Mouse (Mus musculus) hindbrain, embryonic 11.5 days (tissue): Measurements from ENCODE around the gene Kdm1a. TPM values are rescaled to one million over a fixed set of nuclear protein-coding genes. Genes with fewer than 3 reads are reported as not detected.

ENCODE experiments used
- ATAC-seq: fragments of 200-750 bp; cut with Nextera tagmentation; 2 replicates; pipeline ENCODE4 v1.8.0; 2017; ENCODE audit warnings: mild to moderate bottlenecking, moderate TSS enrichment, moderate library complexity; ENCODE audit not compliant: low FRiP score
- DNase-seq: peaks from one replicate; pipeline ENCODE4 v3.0.0-alpha.2; 2015; ENCODE audit warnings: low spot score
- H3K27ac ChIP-seq: fragments of 300-500 bp; sonication (generic); 2 replicates; pipeline ENCODE4 v1.5.1; 2014; ENCODE audit warnings: mild to moderate bottlenecking, low read depth, low read length
- H3K27me3 ChIP-seq: fragments of 300-500 bp; sonication (generic); 2 replicates; pipeline ENCODE4 v1.6.1; 2014; ENCODE audit warnings: mild to moderate bottlenecking, low read length, moderate library complexity, mixed read lengths; ENCODE audit not compliant: control insufficient read depth, insufficient read depth
- H3K36me3 ChIP-seq: fragments of 300-500 bp; sonication (generic); 2 replicates; pipeline ENCODE4 v1.6.1; 2014; ENCODE audit warnings: mild to moderate bottlenecking, low read length, moderate library complexity, mixed read lengths; ENCODE audit not compliant: control insufficient read depth, insufficient read depth
- H3K4me1 ChIP-seq: fragments of 300-500 bp; sonication (generic); replicated peaks from 2 replicates; pipeline ENCODE4 v1.6.1; 2014; ENCODE audit warnings: low read length, mixed read lengths; ENCODE audit not compliant: control insufficient read depth, insufficient read depth
- H3K4me2 ChIP-seq: fragments of 300-500 bp; sonication (generic); replicated peaks from 2 replicates; pipeline ENCODE4 v1.6.1; 2014; ENCODE audit warnings: mild to moderate bottlenecking, low read depth, low read length
- H3K4me3 ChIP-seq: fragments of 300-500 bp; sonication (generic); 2 replicates; pipeline ENCODE4 v1.5.1; 2014; ENCODE audit warnings: low read depth, low read length
- H3K9ac ChIP-seq: fragments of 300-500 bp; sonication (generic); 2 replicates; pipeline ENCODE4 v1.6.1; 2014; ENCODE audit warnings: low read depth, low read length
- H3K9me3 ChIP-seq: fragments of 300-500 bp; sonication (generic); 2 replicates; pipeline ENCODE4 v1.6.1; 2016; ENCODE audit warnings: low read length; ENCODE audit not compliant: control insufficient read depth
- WGBS: fragments of 180-500 bp; shearing (Covaris S2); extraction: QIAGEN DNeasy Blood & Tissue Kit; methylation state at CpG from one replicate; pipeline ENCODE4 v1.1.7; 2014; 5-methylcytosine and 5-hydroxymethylcytosine counted together
- polyA plus RNA-seq: library from polyadenylated mRNA; unstranded; fragments of >200 nt; fragmentation: Nextera tagmentation; extraction: Ambion mirVana; gene quantifications from 2 replicates; pipeline ENCODE4 v1.2.1, GENCODE M21; 2014

The Kdm1a gene
- polyA plus RNA-seq, 1 experiment from 2014 or later, result 91.7 TPM

DNA sequence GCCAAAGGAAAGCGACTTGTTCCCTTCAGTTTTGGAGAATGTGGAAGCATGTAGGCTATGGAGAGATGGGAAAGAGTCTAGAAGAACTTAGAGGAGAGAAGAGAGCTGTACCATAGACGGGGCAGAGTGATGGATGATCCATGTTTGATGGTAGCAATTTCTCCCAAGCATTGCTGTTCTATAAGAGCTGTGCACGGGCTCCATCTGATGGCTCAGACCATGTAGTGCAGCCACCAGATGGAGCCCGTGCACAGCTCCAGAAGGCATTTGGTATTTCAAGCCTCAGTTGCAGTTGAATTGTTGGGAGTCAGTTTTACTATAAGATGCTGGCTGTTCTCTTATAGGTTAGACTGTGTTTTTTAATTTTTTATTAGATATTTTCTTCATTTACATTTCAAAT lies 76.1 kb downstream of the Kdm1a start:
- Histone ChIP-seq H3K4me3 (no peak overlapping the region), H3K36me3 (no peaks in the 10 kb centered on the region), H3K4me2 (no peak overlapping the region), H3K27me3 (no peaks in the 10 kb centered on the region), H3K9ac (no peak overlapping the region), H3K27ac (no peak overlapping the region), H3K9me3 (no peaks in the 10 kb centered on the region), H3K4me1 (no peaks in the 10 kb centered on the region)
- 27% methylated on average over 4 of the region's 4 CpGs for WGBS
- DNase-seq (peak; percentile 76), ATAC-seq (no peak)

- ATAC-seq (no peak), DNase-seq (no peak)
- H3K4me2 ChIP-seq, result no peak overlapping the region
- WGBS, result 96% methylated on average over 2 of the region's 2 CpGs
- H3K36me3 ChIP-seq, result no peaks in the 10 kb centered on the region
- no peak overlapping the region for H3K9ac ChIP-seq
- H3K9me3 ChIP-seq, result no peaks in the 10 kb centered on the region
- H3K4me3 ChIP-seq, result no peak overlapping the region
- no peaks in the 10 kb centered on the region for H3K27me3 ChIP-seq
- no peaks in the 10 kb centered on the region for H3K4me1 ChIP-seq
- H3K27ac ChIP-seq, result no peak overlapping the region
These were observed 78.2 kb downstream of the Kdm1a start for GRCm38 (mm10) chr4:136524309-136524708.

GRCm38 (mm10) chr4:136521898-136522297 lies 80.6 kb downstream of the Kdm1a start:
- H3K4me1 ChIP-seq, result no peaks in the 10 kb centered on the region
- no peak overlapping the region for H3K4me2 ChIP-seq
- H3K4me3 ChIP-seq, result no peak overlapping the region
- no peaks in the 10 kb centered on the region for H3K27me3 ChIP-seq
- no peaks in the 10 kb centered on the region for H3K36me3 ChIP-seq
- H3K9ac ChIP-seq, result no peak overlapping the region
- 82% methylated on average over 5 of the region's 5 CpGs for WGBS
- no peaks in the 10 kb centered on the region for H3K9me3 ChIP-seq
- no peak for DNase-seq
- ATAC-seq, result no peak
- H3K27ac ChIP-seq, result no peak overlapping the region

DNA sequence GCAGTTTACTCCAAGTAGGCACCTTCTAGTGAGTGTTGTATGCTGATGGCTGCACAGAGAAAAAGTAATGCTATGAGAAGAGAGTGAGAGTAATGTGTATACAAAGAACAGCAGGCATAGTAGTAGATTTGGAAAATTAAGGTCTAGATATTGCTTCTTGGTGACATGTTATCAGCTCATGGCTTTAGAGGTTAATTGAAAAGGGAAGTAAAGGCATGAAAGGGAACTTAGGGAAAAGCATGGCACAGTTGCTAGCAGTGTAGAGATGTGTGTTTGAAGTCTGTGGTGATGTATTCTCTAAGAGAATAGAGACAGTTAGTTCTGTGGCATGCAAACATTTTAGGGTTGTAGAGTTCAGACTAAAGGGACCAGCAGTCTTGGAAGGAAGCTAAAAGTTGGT lies 82.7 kb downstream of the Kdm1a start:
- DNase-seq, result no peak
- no peak for ATAC-seq

GRCm38 (mm10) chr4:136518576-136518975 lies 83.9 kb downstream of the Kdm1a start:
- H3K27ac ChIP-seq, result no peak overlapping the region
- WGBS, result 96% methylated on average over 2 of the region's 2 CpGs

More for the DNA sequence above, 82.7 kb downstream of the Kdm1a start:
- Histone ChIP-seq H3K9ac (no peak overlapping the region), H3K9me3 (no peaks in the 10 kb centered on the region), H3K4me2 (no peak overlapping the region), H3K27ac (no peak overlapping the region), H3K4me3 (no peak overlapping the region), H3K36me3 (no peaks in the 10 kb centered on the region), H3K27me3 (no peaks in the 10 kb centered on the region), H3K4me1 (no peaks in the 10 kb centered on the region)

DNA sequence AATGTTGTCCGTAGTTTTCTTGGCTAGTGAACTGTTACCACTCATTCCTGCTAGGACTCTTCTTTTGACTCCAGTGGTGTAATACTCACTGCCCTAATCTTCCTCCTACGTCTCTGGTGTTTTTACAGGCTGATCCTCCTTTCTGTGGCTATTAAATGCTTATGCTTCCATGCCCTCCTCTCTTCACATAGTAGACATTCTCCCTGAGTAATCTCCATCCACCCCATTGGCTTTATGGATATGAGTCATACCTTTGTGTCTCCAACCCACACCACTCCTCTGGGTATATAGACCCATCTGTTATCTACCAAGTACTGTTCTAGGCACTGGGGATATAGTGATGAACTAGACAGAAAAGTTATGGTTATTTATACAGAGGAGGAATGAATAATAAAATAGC lies 84.4 kb downstream of the Kdm1a start:
- Histone ChIP-seq H3K36me3 (no peaks in the 10 kb centered on the region), H3K9me3 (no peaks in the 10 kb centered on the region), H3K4me1 (no peaks in the 10 kb centered on the region), H3K9ac (no peak overlapping the region), H3K4me3 (no peak overlapping the region), H3K4me2 (no peak overlapping the region), H3K27ac (no peak overlapping the region), H3K27me3 (no peaks in the 10 kb centered on the region)
- WGBS, result 92% methylated on average over 2 of the region's 2 CpGs
- DNase-seq, result no peak
- ATAC-seq, result no peak

More at GRCm38 (mm10) chr4:136518576-136518975, 83.9 kb downstream of the Kdm1a start:
- Histone ChIP-seq H3K4me2 (no peak overlapping the region), H3K36me3 (no peaks in the 10 kb centered on the region), H3K4me1 (no peaks in the 10 kb centered on the region), H3K9ac (no peak overlapping the region), H3K4me3 (no peak overlapping the region), H3K27me3 (no peaks in the 10 kb centered on the region), H3K9me3 (no peaks in the 10 kb centered on the region)
- DNase-seq (no peak), ATAC-seq (no peak)

DNA sequence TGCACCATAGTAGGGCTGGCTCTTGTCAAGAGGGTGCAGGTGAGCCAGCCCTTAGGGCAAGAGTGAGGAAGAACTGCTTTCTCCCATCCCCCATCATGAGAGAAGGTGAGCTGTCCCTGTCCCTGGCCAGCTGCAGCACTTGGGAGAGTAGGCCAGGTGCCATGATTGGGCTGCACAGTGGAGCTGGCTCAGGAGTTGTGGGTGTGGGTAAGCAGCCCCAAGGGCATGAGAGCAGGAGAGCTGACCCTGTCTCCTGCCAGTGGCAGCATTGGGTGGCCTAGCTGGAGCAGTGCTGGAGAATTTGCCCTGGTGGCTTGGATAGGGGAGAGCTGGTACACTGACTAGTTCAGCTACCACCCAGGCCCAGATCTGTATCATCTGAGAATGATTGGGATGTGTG lies 89.6 kb downstream of the Kdm1a start:
- Histone ChIP-seq H3K27ac (no peak overlapping the region), H3K9ac (no peak overlapping the region), H3K4me3 (no peak overlapping the region), H3K4me2 (no peak overlapping the region), H3K27me3 (no peaks in the 10 kb centered on the region), H3K9me3 (no peaks in the 10 kb centered on the region), H3K36me3 (no peaks in the 10 kb centered on the region), H3K4me1 (no peaks in the 10 kb centered on the region)
- DNase-seq (no peak), ATAC-seq (no peak)

DNA sequence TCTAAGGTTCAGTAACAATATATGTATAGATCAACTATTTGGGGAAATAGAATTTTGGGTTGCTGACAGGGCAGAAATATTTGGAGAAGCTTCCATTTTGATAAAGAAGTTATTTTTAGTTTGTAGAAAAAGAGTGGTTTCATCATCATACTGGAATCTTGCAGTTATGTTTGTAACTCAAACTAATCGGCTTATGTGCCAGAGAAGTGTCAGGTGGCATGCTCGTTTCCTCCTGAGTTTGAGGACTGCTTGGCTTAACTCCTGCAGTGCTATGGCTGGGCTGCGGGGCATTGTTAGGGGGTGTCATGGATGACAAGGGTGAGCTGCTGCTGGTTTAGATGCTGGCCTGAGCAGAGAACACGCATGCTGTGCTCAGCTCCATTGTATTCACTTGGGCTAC lies 90.8 kb downstream of the Kdm1a start:
- H3K4me1 ChIP-seq, result no peaks in the 10 kb centered on the region
- 76% methylated on average over 4 of the region's 4 CpGs for WGBS
- DNase-seq (no peak), ATAC-seq (no peak)
- no peak overlapping the region for H3K4me3 ChIP-seq
- no peaks in the 10 kb centered on the region for H3K36me3 ChIP-seq
- no peaks in the 10 kb centered on the region for H3K27me3 ChIP-seq
- no peak overlapping the region for H3K9ac ChIP-seq
- no peak overlapping the region for H3K4me2 ChIP-seq
- H3K9me3 ChIP-seq, result no peaks in the 10 kb centered on the region
- H3K27ac ChIP-seq, result no peak overlapping the region

DNA sequence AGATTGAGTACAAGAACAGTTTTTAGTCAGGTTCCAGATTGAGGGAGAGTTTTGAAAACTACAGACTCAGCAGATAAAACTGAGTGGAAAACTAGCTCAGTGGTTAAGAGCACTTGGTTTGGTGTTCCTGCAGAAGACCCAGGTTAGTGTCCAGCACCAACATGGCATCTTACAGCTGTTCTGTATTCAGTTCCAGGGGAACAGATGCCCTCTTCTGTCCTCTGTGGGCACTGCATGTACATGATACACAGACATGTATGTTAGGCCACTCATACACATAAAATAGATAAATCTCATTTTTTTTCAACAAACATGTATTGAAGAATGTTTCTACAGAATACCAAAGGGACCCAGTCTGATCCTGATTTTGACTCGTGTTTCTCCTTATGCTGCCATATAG lies 92.7 kb downstream of the Kdm1a start:
- Histone ChIP-seq H3K27me3 (no peaks in the 10 kb centered on the region), H3K4me1 (no peaks in the 10 kb centered on the region), H3K4me2 (no peak overlapping the region), H3K27ac (no peak overlapping the region), H3K4me3 (no peak overlapping the region), H3K9ac (no peak overlapping the region), H3K36me3 (no peaks in the 10 kb centered on the region), H3K9me3 (no peaks in the 10 kb centered on the region)
- DNase-seq, result no peak
- WGBS, result 81% methylated on average over 1 of the region's 1 CpGs
- ATAC-seq, result no peak
